Mouse (Mus musculus) stomach, embryonic 16.5 days (tissue): Measurements from ENCODE around the gene Lhx4. TPM values are rescaled to one million over a fixed set of nuclear protein-coding genes. Genes with fewer than 3 reads are reported as not detected.

Experiments
- ATAC-seq: fragments of 200-750 bp; cut with Nextera tagmentation; 2 replicates; pipeline ENCODE4 v1.8.0; 2017; ENCODE audit warnings: moderate number of reproducible peaks, moderate TSS enrichment; ENCODE audit not compliant: insufficient read depth, low FRiP score
- H3K27ac ChIP-seq: fragments of 300-500 bp; sonication (generic); 2 replicates; pipeline ENCODE4 v1.5.1; 2014; ENCODE audit warnings: low read length
- H3K27me3 ChIP-seq: fragments of 300-500 bp; sonication (generic); 2 replicates; pipeline ENCODE4 v1.6.1; 2014; ENCODE audit warnings: low read length, control low read depth, mixed read lengths; ENCODE audit not compliant: control insufficient read depth, insufficient read depth
- H3K36me3 ChIP-seq: fragments of 300-500 bp; sonication (generic); 2 replicates; pipeline ENCODE4 v1.6.1; 2014; ENCODE audit warnings: low read length; ENCODE audit not compliant: control insufficient read depth, insufficient read depth
- H3K4me1 ChIP-seq: fragments of 300-500 bp; sonication (generic); 2 replicates; pipeline ENCODE4 v1.6.1; 2014; ENCODE audit warnings: low read length, control low read depth, mixed read lengths; ENCODE audit not compliant: control insufficient read depth, insufficient read depth
- H3K4me2 ChIP-seq: fragments of 300-500 bp; sonication (generic); 2 replicates; pipeline ENCODE4 v1.6.1; 2014; ENCODE audit warnings: low read depth, low read length, mixed read lengths
- H3K4me3 ChIP-seq: fragments of 300-500 bp; sonication (generic); replicated peaks from 2 replicates; pipeline ENCODE4 v1.5.1; 2014; ENCODE audit warnings: mild to moderate bottlenecking, low read length
- H3K9ac ChIP-seq: fragments of 300-500 bp; sonication (generic); 2 replicates; pipeline ENCODE4 v1.6.1; 2014; ENCODE audit warnings: low read length
- H3K9me3 ChIP-seq: fragments of 300-500 bp; sonication (generic); replicated peaks from 2 replicates; pipeline ENCODE4 v1.6.1; 2016; ENCODE audit warnings: low read length, control low read depth; ENCODE audit not compliant: control insufficient read depth
- WGBS: fragments of 180-500 bp; shearing (Covaris S2); extraction: QIAGEN DNeasy Blood & Tissue Kit; methylation state at CpG from one replicate; pipeline ENCODE4 v1.1.7; 2014; 5-methylcytosine and 5-hydroxymethylcytosine counted together
- polyA plus RNA-seq: library from polyadenylated mRNA; unstranded; fragments of >200 nt; fragmentation: Nextera tagmentation; extraction: Ambion mirVana; gene quantifications from 2 replicates; pipeline ENCODE4 v1.2.1, GENCODE M21; 2015

Lhx4 gene
- polyA plus RNA-seq, 1 experiment from 2014 or later: not detected

GRCm38 (mm10) chr1:155721443-155721842 is 30.0 kb downstream of the Lhx4 start:
- H3K36me3 ChIP-seq: no peaks in the 10 kb centered on the region
- no peak overlapping the region for H3K4me2 ChIP-seq
- no peaks in the 10 kb centered on the region for H3K4me1 ChIP-seq
- peaks cover 6% of the 10 kb centered on the region; the same call in 1 of the 2 replicates for H3K27me3 ChIP-seq
- H3K9me3 ChIP-seq: 0 out of 2 replicates have a peak, but pooled peaks cover under 1% of the 10 kb centered on the region
- no peak overlapping the region for H3K27ac ChIP-seq
- H3K4me3 ChIP-seq: no peak overlapping the region
- no peak overlapping the region for H3K9ac ChIP-seq
- WGBS: 38% methylated on average over 8 of the region's 8 CpGs
- no peak for ATAC-seq

GRCm38 (mm10) chr1:155720006-155720405 is 31.5 kb downstream of the Lhx4 start:
- Histone ChIP-seq H3K4me1 (no peaks in the 10 kb centered on the region), H3K4me2 (no peak overlapping the region), H3K27me3 (peaks cover 6% of the 10 kb centered on the region; the same call in 1 of the 2 replicates), H3K9me3 (no peaks in the 10 kb centered on the region), H3K9ac (no peak overlapping the region), H3K36me3 (no peaks in the 10 kb centered on the region), H3K27ac (no peak overlapping the region), H3K4me3 (no peak overlapping the region)
- WGBS: 35% methylated on average over 5 of the region's 5 CpGs
- no peak for ATAC-seq

- WGBS: 78% methylated on average over 3 of the region's 3 CpGs
- H3K4me1 ChIP-seq: no peaks in the 10 kb centered on the region
- no peak overlapping the region for H3K9ac ChIP-seq
- H3K4me3 ChIP-seq: no peak overlapping the region
- peaks cover 3% of the 10 kb centered on the region; the same call in 1 of the 2 replicates for H3K27me3 ChIP-seq
- no peaks in the 10 kb centered on the region for H3K36me3 ChIP-seq
- no peak for ATAC-seq
- H3K4me2 ChIP-seq: no peak overlapping the region
- no peak overlapping the region for H3K27ac ChIP-seq
- no peaks in the 10 kb centered on the region for H3K9me3 ChIP-seq
These were observed 32.6 kb downstream of the Lhx4 start for GRCm38 (mm10) chr1:155718851-155719250.

GRCm38 (mm10) chr1:155717301-155717700 is 34.2 kb downstream of the Lhx4 start:
- Histone ChIP-seq H3K4me1 (no peaks in the 10 kb centered on the region), H3K4me2 (no peak overlapping the region), H3K9ac (no peak overlapping the region), H3K27me3 (0 out of 2 replicates have a peak, but pooled peaks cover 3% of the 10 kb centered on the region), H3K36me3 (no peaks in the 10 kb centered on the region), H3K4me3 (no peak overlapping the region), H3K27ac (no peak overlapping the region), H3K9me3 (no peaks in the 10 kb centered on the region)
- no peak for ATAC-seq
- WGBS: 89% methylated on average over 12 of the region's 12 CpGs

- Histone ChIP-seq H3K9ac (no peak overlapping the region), H3K4me3 (no peak overlapping the region), H3K4me2 (no peak overlapping the region), H3K27ac (no peak overlapping the region), H3K27me3 (no peaks in the 10 kb centered on the region), H3K4me1 (no peaks in the 10 kb centered on the region), H3K36me3 (no peaks in the 10 kb centered on the region), H3K9me3 (no peaks in the 10 kb centered on the region)
- no peak for ATAC-seq
These were observed 36.1 kb downstream of the Lhx4 start for GRCm38 (mm10) chr1:155715366-155715765.

- H3K36me3 ChIP-seq: no peaks in the 10 kb centered on the region
- no peak overlapping the region for H3K4me2 ChIP-seq
- H3K9me3 ChIP-seq: no peaks in the 10 kb centered on the region
- H3K27ac ChIP-seq: no peak overlapping the region
- no peak for ATAC-seq
- H3K4me3 ChIP-seq: no peak overlapping the region
- H3K27me3 ChIP-seq: no peaks in the 10 kb centered on the region
- no peaks in the 10 kb centered on the region for H3K4me1 ChIP-seq
- H3K9ac ChIP-seq: no peak overlapping the region
- 41% methylated on average over 2 of the region's 2 CpGs for WGBS
These were observed 38.2 kb downstream of the Lhx4 start for GRCm38 (mm10) chr1:155713306-155713705.

- Histone ChIP-seq H3K4me1 (no peaks in the 10 kb centered on the region), H3K9me3 (no peaks in the 10 kb centered on the region), H3K4me3 (no peak overlapping the region), H3K4me2 (no peak overlapping the region), H3K9ac (no peak overlapping the region), H3K36me3 (no peaks in the 10 kb centered on the region), H3K27me3 (no peaks in the 10 kb centered on the region), H3K27ac (no peak overlapping the region)
- 63% methylated on average over 5 of the region's 5 CpGs for WGBS
- 0 out of 2 replicates have a peak, but pooled peaks have one; percentile 52 for ATAC-seq
These were observed 47.3 kb downstream of the Lhx4 start for GRCm38 (mm10) chr1:155704182-155704581.

- Histone ChIP-seq H3K27ac (no peak overlapping the region), H3K4me3 (no peak overlapping the region), H3K27me3 (no peaks in the 10 kb centered on the region), H3K9me3 (no peaks in the 10 kb centered on the region), H3K4me2 (no peak overlapping the region), H3K4me1 (no peaks in the 10 kb centered on the region), H3K9ac (no peak overlapping the region), H3K36me3 (no peaks in the 10 kb centered on the region)
- 72% methylated on average over 5 of the region's 5 CpGs for WGBS
- no peak for ATAC-seq
These were observed 48.2 kb downstream of the Lhx4 start for GRCm38 (mm10) chr1:155703191-155703680.

GRCm38 (mm10) chr1:155700886-155701285 is 50.6 kb downstream of the Lhx4 start:
- Histone ChIP-seq H3K27ac (no peak overlapping the region), H3K36me3 (no peaks in the 10 kb centered on the region), H3K4me1 (no peaks in the 10 kb centered on the region), H3K4me2 (no peak overlapping the region), H3K4me3 (no peak overlapping the region), H3K27me3 (no peaks in the 10 kb centered on the region), H3K9ac (no peak overlapping the region), H3K9me3 (no peaks in the 10 kb centered on the region)
- ATAC-seq: no peak
